In the genomic region with DNA sequence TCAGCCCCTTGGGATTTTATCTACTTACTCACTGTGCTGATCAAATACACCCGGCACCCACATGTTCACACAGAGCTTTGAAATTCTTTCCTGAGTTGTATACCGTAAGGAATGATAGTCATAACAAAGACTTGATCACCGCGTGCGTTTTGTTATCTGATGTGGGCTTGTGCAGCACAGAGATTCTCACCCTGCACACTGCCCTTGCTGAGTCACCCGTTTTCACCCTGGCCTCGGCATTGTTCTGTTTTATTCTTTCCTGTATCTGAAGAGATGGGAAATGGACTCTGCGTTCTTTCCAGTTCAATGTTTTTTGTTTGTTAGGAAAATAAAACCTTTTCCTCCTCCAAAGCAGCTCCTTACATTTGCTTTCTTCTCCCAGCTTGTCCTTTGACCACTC, we compare ENCODE assay signal across 1 mouse cellular context.
TF ChIP-seq lines count a peak whose summit lies in the region.

No protein-coding gene starts in this region.

TF ChIP-seq in MEL, 35 proteins besides CTCF, POLR2A, EP300 and RAD21 (continued from another document):
- TF ChIP-seq SIN3A (IDR thresholded peaks at IDR 0.05; ENCODE audit: low read length): no peak; the same call in 1 of the 2 replicates
- no peak for TF ChIP-seq NELFE (IDR thresholded peaks at IDR 0.05; ENCODE audit: low read depth, low read length)
- no peak for TF ChIP-seq TCF12 (IDR thresholded peaks at IDR 0.05; ENCODE audit: low read depth, low read length)
- no peak for TF ChIP-seq UBTF (IDR thresholded peaks at IDR 0.05; ENCODE audit: borderline replicate concordance, insufficient read depth, low read depth, low read length)
- 0 out of 2 replicates have a peak, but pooled peaks have one; percentile 57 for TF ChIP-seq MAFK (IDR thresholded peaks at IDR 0.05; ENCODE audit: borderline replicate concordance, low read depth, low read length)
- no peak for TF ChIP-seq E2F4 (IDR thresholded peaks at IDR 0.05; ENCODE audit: borderline replicate concordance, low read depth, low read length)
- TF ChIP-seq JUND (IDR thresholded peaks at IDR 0.05; ENCODE audit: low read depth, low read length): 0 out of 2 replicates have a peak, but pooled peaks have one; percentile 15
- TF ChIP-seq CHD1 (IDR thresholded peaks at IDR 0.05; ENCODE audit: low read depth, low read length): no peak
- TF ChIP-seq TBP (IDR thresholded peaks at IDR 0.05; ENCODE audit: low read depth, low read length): 0 out of 2 replicates have a peak, but pooled peaks have one; percentile 16
- no peak for TF ChIP-seq MEF2A (IDR thresholded peaks at IDR 0.05; ENCODE audit: extremely low read depth, insufficient replicate concordance, low read depth, low read length, poor library complexity, severe bottlenecking)
